Mouse (Mus musculus) G1E (cell line): ENCODE measurements around the gene Chd6. TPM values are rescaled to one million over a fixed set of nuclear protein-coding genes. Genes with fewer than 3 reads are reported as not detected.

Experiments used
- ATAC-seq: 2 replicates; pipeline ENCODE4 v1.8.0; 2016; ENCODE audit warnings: mild to moderate bottlenecking; ENCODE audit not compliant: insufficient number of reproducible peaks, poor library complexity, low FRiP score, severe bottlenecking; ENCODE audit errors: extremely low read depth
- DNase-seq: peaks from one replicate; pipeline ENCODE4 v3.0.0; 2012; ENCODE audit warnings: low spot score
- H3K27me3 ChIP-seq: 2 replicates; pipeline ENCODE4 v1.6.1; 2012; ENCODE audit warnings: mild to moderate bottlenecking, low read length, inconsistent platforms; ENCODE audit not compliant: insufficient read depth
- H3K36me3 ChIP-seq: replicated peaks from 2 replicates; pipeline ENCODE3; 2012; ENCODE audit warnings: mild to moderate bottlenecking, inconsistent platforms
- H3K4me1 ChIP-seq: 2 replicates; pipeline ENCODE4 v1.6.1; 2012; ENCODE audit warnings: low read depth, low read length, inconsistent platforms, mixed read lengths; ENCODE audit not compliant: insufficient read depth
- H3K4me3 ChIP-seq: 2 replicates; pipeline ENCODE4 v1.5.1; 2012; ENCODE audit warnings: low read depth, mild to moderate bottlenecking, inconsistent platforms, low read length, moderate library complexity, mixed read lengths
- H3K9me3 ChIP-seq: replicated peaks from 2 replicates; pipeline ENCODE4 v1.6.1; 2012; ENCODE audit warnings: inconsistent platforms
- CTCF ChIP-seq: IDR thresholded peaks from 2 replicates; pipeline ENCODE4 v1.5.1; 2012; ENCODE audit warnings: low read depth, low read length, inconsistent platforms, mixed read lengths
- GATA1 ChIP-seq: IDR thresholded peaks from 2 replicates; pipeline ENCODE4 v1.6.1; 2012; ENCODE audit warnings: borderline replicate concordance, low read length, inconsistent platforms, mixed read lengths
- GATA2 ChIP-seq: IDR thresholded peaks from 2 replicates; pipeline ENCODE4 v1.6.1; 2012; ENCODE audit warnings: low read depth, low read length, inconsistent platforms, borderline replicate concordance
- POLR2AphosphoS5 ChIP-seq: IDR thresholded peaks from 2 replicates; pipeline ENCODE4 v1.6.1; 2012; ENCODE audit warnings: low read depth, low read length, inconsistent platforms; ENCODE audit not compliant: insufficient replicate concordance
- TAL1 ChIP-seq: conservative IDR thresholded peaks from 2 replicates; pipeline ENCODE4 v1.6.1; 2012; ENCODE audit warnings: low read depth, low read length, inconsistent platforms, mixed read lengths
- polyA plus RNA-seq: library from polyadenylated mRNA; stranded (reverse); fragments of >175 nt; gene quantifications from 2 replicates; pipeline ENCODE4 v1.2.3, GENCODE M21; 2012
- total RNA-seq, 2 experiments: library from RNA; stranded (forward) in 1 of 2; stranded (reverse) in 1 of 2; fragments of 200-1000 nt in 1 of 2; fragments of >200 nt in 1 of 2; fragmentation: Nextera tagmentation in 1 of 2; gene quantifications; 2 replicates each; pipeline ENCODE4 v1.2.3; 2014 to 2017

Gene Chd6
- total and polyA plus RNA-seq, 3 experiments: 9.7 to 79.5 (median 39.1) TPM

DNA sequence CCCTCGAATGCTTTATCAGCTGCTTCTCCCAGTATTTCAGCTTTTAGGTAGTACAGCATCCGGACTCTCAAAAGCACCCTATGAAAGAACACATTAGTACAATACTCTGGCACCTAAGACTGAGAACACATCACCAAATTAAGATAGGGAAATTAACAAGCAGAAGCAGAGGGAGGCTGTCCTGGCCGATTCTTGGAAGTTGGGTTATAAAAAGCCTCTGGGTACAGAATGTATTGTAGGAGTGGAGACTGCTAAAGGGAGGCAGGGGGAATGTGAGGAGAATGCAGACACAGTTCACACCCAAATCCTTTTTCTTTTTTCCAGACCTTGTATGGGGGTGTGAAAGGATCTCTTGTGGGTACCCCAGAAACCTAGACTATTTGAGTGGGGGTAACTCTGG is 126.2 kb downstream of the Chd6 start:
- no peak overlapping the region for H3K4me3 ChIP-seq
- no peaks in the 10 kb centered on the region for H3K4me1 ChIP-seq
- no peak for DNase-seq
- TF ChIP-seq CTCF (no peak), GATA1 (no peak), POLR2AphosphoS5 (no peak), GATA2 (no peak)
- no peak for ATAC-seq
- H3K36me3 ChIP-seq: peaks cover 82% of the 10 kb centered on the region
- no peaks in the 10 kb centered on the region for H3K27me3 ChIP-seq
- H3K9me3 ChIP-seq: no peaks in the 10 kb centered on the region

GRCm38 (mm10) chr2:160981791-160982190 is 127.1 kb downstream of the Chd6 start:
- TF ChIP-seq GATA1: no peak
- no peak for TF ChIP-seq GATA2
- no peak for TF ChIP-seq TAL1
- no peak for TF ChIP-seq POLR2AphosphoS5
- no peak for TF ChIP-seq CTCF
- DNase-seq: no peak
- Histone ChIP-seq H3K4me1 (no peaks in the 10 kb centered on the region), H3K9me3 (no peaks in the 10 kb centered on the region), H3K36me3 (peaks cover 82% of the 10 kb centered on the region), H3K4me3 (no peak overlapping the region), H3K27me3 (no peaks in the 10 kb centered on the region)
- no peak for ATAC-seq

GRCm38 (mm10) chr2:160978651-160979050 is 130.2 kb downstream of the Chd6 start:
- no peaks in the 10 kb centered on the region for H3K27me3 ChIP-seq
- TF ChIP-seq GATA2: no peak
- no peak for TF ChIP-seq TAL1
- no peaks in the 10 kb centered on the region for H3K4me1 ChIP-seq
- ATAC-seq (no peak), DNase-seq (no peak)
- no peak overlapping the region for H3K4me3 ChIP-seq
- H3K36me3 ChIP-seq: peaks cover 79% of the 10 kb centered on the region
- no peaks in the 10 kb centered on the region for H3K9me3 ChIP-seq

DNA sequence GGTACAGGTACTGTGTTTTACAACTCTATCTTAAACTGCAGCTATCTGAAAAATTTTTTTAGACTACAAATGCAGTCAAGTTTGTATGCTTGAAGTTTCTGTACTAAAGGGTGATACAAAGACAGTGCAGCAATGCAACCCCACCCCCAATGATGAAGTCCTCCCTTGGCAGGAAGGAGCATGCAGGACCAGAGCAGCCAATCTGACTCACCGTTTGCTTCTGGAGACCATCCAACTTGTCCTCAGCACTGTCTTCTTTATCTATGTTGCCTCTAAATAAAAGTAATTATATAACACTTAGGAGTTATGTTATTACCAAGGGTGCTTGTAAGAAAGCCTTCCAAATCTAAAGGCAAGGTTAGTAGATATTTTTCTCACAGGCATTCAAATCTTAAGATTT is 131.6 kb downstream of the Chd6 start:
- H3K4me1 ChIP-seq: no peaks in the 10 kb centered on the region
- DNase-seq (no peak), ATAC-seq (no peak)
- H3K4me3 ChIP-seq: no peak overlapping the region
- H3K27me3 ChIP-seq: no peaks in the 10 kb centered on the region
- no peaks in the 10 kb centered on the region for H3K9me3 ChIP-seq
- TF ChIP-seq GATA1 (no peak), TAL1 (no peak), CTCF (no peak), GATA2 (no peak), POLR2AphosphoS5 (no peak)
- peaks cover 78% of the 10 kb centered on the region for H3K36me3 ChIP-seq

DNA sequence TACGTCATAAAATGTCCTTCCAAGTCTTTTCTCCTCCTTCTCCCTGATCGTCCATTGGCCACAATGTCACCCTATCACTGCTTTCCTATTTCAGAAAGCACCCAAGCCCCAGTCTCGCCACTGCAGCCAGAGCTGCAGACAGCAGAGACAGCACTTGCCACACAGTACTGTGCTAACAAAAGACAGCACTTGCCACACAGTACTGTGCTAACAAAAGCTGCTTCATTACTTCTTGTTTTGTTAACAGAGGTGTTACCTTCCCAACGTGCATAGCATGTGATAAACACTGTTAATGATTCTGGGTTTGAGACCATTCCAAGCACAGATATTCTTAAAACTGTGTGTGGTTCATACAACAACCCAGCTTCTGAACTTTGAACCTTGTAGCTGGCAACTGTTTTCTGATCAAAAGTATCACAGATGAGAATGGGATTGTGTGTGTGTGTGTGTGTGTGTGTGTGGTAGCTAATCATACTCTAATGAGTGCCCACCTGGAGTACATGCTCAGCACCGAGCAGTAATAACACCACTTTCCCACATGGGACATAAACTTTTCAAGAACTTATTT is 135.1 kb downstream of the Chd6 start:
- ATAC-seq (no peak), DNase-seq (no peak)
- no peaks in the 10 kb centered on the region for H3K9me3 ChIP-seq
- TF ChIP-seq POLR2AphosphoS5: no peak
- TF ChIP-seq TAL1: no peak
- TF ChIP-seq GATA2: no peak
- no peak for TF ChIP-seq GATA1
- TF ChIP-seq CTCF: no peak
- H3K4me1 ChIP-seq: no peaks in the 10 kb centered on the region
- peaks cover 80% of the 10 kb centered on the region for H3K36me3 ChIP-seq
- H3K4me3 ChIP-seq: no peak overlapping the region
- no peaks in the 10 kb centered on the region for H3K27me3 ChIP-seq

DNA sequence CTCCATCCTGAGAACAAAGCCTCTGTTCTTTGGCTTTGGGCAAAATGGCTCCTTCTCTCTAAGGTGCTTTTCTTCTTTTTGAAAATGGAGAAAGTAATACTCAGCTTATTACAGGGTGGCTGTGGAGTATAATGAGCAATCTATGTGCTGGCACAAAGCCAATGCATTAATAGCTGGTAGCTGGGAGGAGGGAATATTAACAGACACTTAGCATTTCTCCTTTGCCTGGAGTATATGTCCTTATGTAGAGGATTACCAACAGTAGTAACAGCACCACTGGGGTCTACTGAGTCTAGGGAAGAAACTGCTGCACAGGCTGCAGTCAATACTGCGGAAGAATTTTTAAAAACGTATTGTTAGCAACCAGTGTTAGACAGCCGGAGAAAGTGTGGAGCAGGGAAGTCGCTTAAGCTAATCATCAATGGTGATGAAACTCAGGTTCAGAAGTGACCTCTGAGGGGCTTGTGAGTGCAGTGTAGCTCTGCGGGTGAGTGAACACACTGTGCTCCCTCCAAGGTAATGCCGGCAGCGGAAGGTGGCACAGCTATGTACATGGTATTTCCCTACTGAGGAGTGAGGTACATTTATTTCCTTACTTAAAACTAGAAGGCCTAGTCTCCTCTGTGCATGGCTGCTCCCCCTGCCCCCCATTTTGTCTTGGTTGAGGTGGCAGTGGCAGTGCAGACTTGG is 136.6 kb downstream of the Chd6 start:
- Histone ChIP-seq H3K27me3 (no peaks in the 10 kb centered on the region), H3K4me1 (no peaks in the 10 kb centered on the region), H3K36me3 (peaks cover 81% of the 10 kb centered on the region), H3K4me3 (no peak overlapping the region), H3K9me3 (no peaks in the 10 kb centered on the region)
- no peak for DNase-seq
- TF ChIP-seq GATA2: no peak
- no peak for TF ChIP-seq POLR2AphosphoS5
- no peak for TF ChIP-seq TAL1
- no peak for TF ChIP-seq GATA1
- no peak for TF ChIP-seq CTCF
- ATAC-seq: no peak

- Histone ChIP-seq H3K9me3 (no peaks in the 10 kb centered on the region), H3K4me1 (peaks cover 7% of the 10 kb centered on the region), H3K4me3 (no peak overlapping the region), H3K27me3 (no peaks in the 10 kb centered on the region), H3K36me3 (peaks cover 80% of the 10 kb centered on the region)
- no peak for TF ChIP-seq GATA2
- no peak for TF ChIP-seq TAL1
- DNase-seq (no peak), ATAC-seq (no peak; the same call in 1 of the 2 replicates)
These were observed 146.7 kb downstream of the Chd6 start for GRCm38 (mm10) chr2:160962149-160962548.
